Mouse (Mus musculus): Measurements from ENCODE around the gene Syne1. TPM values are rescaled to one million over a fixed set of nuclear protein-coding genes. Genes with fewer than 3 reads are reported as not detected.

Syne1 gene
- polyA plus RNA-seq, 1 experiment from 2014 or later, result 19.6 TPM

- Histone ChIP-seq H3K4me2 (ENCODE audit: low read length) (no peak overlapping the region), H3K27me3 (ENCODE audit: control insufficient read depth, insufficient read depth, low read depth, low read length) (no peaks in the 10 kb centered on the region), H3K4me3 (ENCODE audit: low read depth, low read length) (no peak overlapping the region), H3K36me3 (ENCODE audit: control insufficient read depth, insufficient read depth, low read length) (no peaks in the 10 kb centered on the region), H3K27ac (ENCODE audit: low read length) (no peak overlapping the region), H3K9me3 (replicated peaks; ENCODE audit: control insufficient read depth, low read length, poor library complexity, severe bottlenecking) (no peaks in the 10 kb centered on the region), H3K4me1 (ENCODE audit: control insufficient read depth, insufficient read depth, low read length) (peaks cover 11% of the 10 kb centered on the region), H3K9ac (ENCODE audit: low read depth, low read length) (no peak overlapping the region)
- ATAC-seq, result no peak
- whole genome bisulfite sequencing, result 86% methylated on average over 4 of the region's 4 CpGs
Observed at GRCm38 (mm10) chr10:5190756-5191155, 360.5 kb downstream of the Syne1 start.

- no peak overlapping the region for H3K4me3 ChIP-seq (ENCODE audit: low read depth, low read length)
- peaks cover 4% of the 10 kb centered on the region for H3K4me1 ChIP-seq (ENCODE audit: control insufficient read depth, insufficient read depth, low read length)
- no peaks in the 10 kb centered on the region for H3K27me3 ChIP-seq (ENCODE audit: control insufficient read depth, insufficient read depth, low read depth, low read length)
- no peaks in the 10 kb centered on the region for H3K9me3 ChIP-seq (replicated peaks; ENCODE audit: control insufficient read depth, low read length, poor library complexity, severe bottlenecking)
- H3K36me3 ChIP-seq (ENCODE audit: control insufficient read depth, insufficient read depth, low read length), result 0 out of 2 replicates have a peak, but pooled peaks cover 8% of the 10 kb centered on the region
- no peak overlapping the region for H3K9ac ChIP-seq (ENCODE audit: low read depth, low read length)
- no peak overlapping the region for H3K27ac ChIP-seq (ENCODE audit: low read length)
- H3K4me2 ChIP-seq (ENCODE audit: low read length), result no peak overlapping the region
- ATAC-seq, result no peak
Observed at GRCm38 (mm10) chr10:5188890-5189289, 362.4 kb downstream of the Syne1 start.

GRCm38 (mm10) chr10:5185156-5186083 is 365.9 kb downstream of the Syne1 start:
- Histone ChIP-seq H3K4me2 (ENCODE audit: low read length) (no peak overlapping the region), H3K4me3 (ENCODE audit: low read depth, low read length) (no peak overlapping the region), H3K27me3 (ENCODE audit: control insufficient read depth, insufficient read depth, low read depth, low read length) (no peaks in the 10 kb centered on the region), H3K36me3 (ENCODE audit: control insufficient read depth, insufficient read depth, low read length) (peaks cover 11% of the 10 kb centered on the region; the same call in 1 of the 2 replicates), H3K27ac (ENCODE audit: low read length) (no peak overlapping the region), H3K4me1 (ENCODE audit: control insufficient read depth, insufficient read depth, low read length) (no peaks in the 10 kb centered on the region), H3K9me3 (replicated peaks; ENCODE audit: control insufficient read depth, low read length, poor library complexity, severe bottlenecking) (no peaks in the 10 kb centered on the region), H3K9ac (ENCODE audit: low read depth, low read length) (no peak overlapping the region)
- ATAC-seq, result no peak
- WGBS, result 87% methylated on average over 19 of the region's 19 CpGs

- H3K9me3 ChIP-seq (replicated peaks; ENCODE audit: control insufficient read depth, low read length, poor library complexity, severe bottlenecking), result no peaks in the 10 kb centered on the region
- H3K4me3 ChIP-seq (ENCODE audit: low read depth, low read length), result no peak overlapping the region
- H3K27me3 ChIP-seq (ENCODE audit: control insufficient read depth, insufficient read depth, low read depth, low read length), result no peaks in the 10 kb centered on the region
- H3K4me2 ChIP-seq (ENCODE audit: low read length), result no peak overlapping the region
- no peaks in the 10 kb centered on the region for H3K4me1 ChIP-seq (ENCODE audit: control insufficient read depth, insufficient read depth, low read length)
- no peak for ATAC-seq
- no peak overlapping the region for H3K27ac ChIP-seq (ENCODE audit: low read length)
- peaks cover 14% of the 10 kb centered on the region; the same call in 1 of the 2 replicates for H3K36me3 ChIP-seq (ENCODE audit: control insufficient read depth, insufficient read depth, low read length)
- H3K9ac ChIP-seq (ENCODE audit: low read depth, low read length), result no peak overlapping the region
- 90% methylated on average over 4 of the region's 4 CpGs for WGBS
Observed at GRCm38 (mm10) chr10:5181771-5182176, 369.5 kb downstream of the Syne1 start.

GRCm38 (mm10) chr10:5179891-5180290 is 371.4 kb downstream of the Syne1 start:
- Histone ChIP-seq H3K4me1 (ENCODE audit: control insufficient read depth, insufficient read depth, low read length) (no peaks in the 10 kb centered on the region), H3K4me3 (ENCODE audit: low read depth, low read length) (no peak overlapping the region), H3K36me3 (ENCODE audit: control insufficient read depth, insufficient read depth, low read length) (peaks cover 10% of the 10 kb centered on the region; the same call in 1 of the 2 replicates), H3K9ac (ENCODE audit: low read depth, low read length) (no peak overlapping the region), H3K9me3 (replicated peaks; ENCODE audit: control insufficient read depth, low read length, poor library complexity, severe bottlenecking) (no peaks in the 10 kb centered on the region), H3K27ac (ENCODE audit: low read length) (no peak overlapping the region), H3K27me3 (ENCODE audit: control insufficient read depth, insufficient read depth, low read depth, low read length) (no peaks in the 10 kb centered on the region), H3K4me2 (ENCODE audit: low read length) (no peak overlapping the region)
- no peak for ATAC-seq
- 87% methylated on average over 3 of the region's 3 CpGs for WGBS

GRCm38 (mm10) chr10:5177446-5178015 is 373.8 kb downstream of the Syne1 start:
- H3K36me3 ChIP-seq (ENCODE audit: control insufficient read depth, insufficient read depth, low read length), result peaks cover 6% of the 10 kb centered on the region; the same call in 1 of the 2 replicates
- no peak overlapping the region for H3K9ac ChIP-seq (ENCODE audit: low read depth, low read length)
- H3K4me1 ChIP-seq (ENCODE audit: control insufficient read depth, insufficient read depth, low read length), result no peaks in the 10 kb centered on the region
- WGBS, result 77% methylated on average over 9 of the region's 9 CpGs
- no peak overlapping the region for H3K27ac ChIP-seq (ENCODE audit: low read length)
- H3K9me3 ChIP-seq (replicated peaks; ENCODE audit: control insufficient read depth, low read length, poor library complexity, severe bottlenecking), result no peaks in the 10 kb centered on the region
- no peak for ATAC-seq
- H3K4me2 ChIP-seq (ENCODE audit: low read length), result no peak overlapping the region
- H3K4me3 ChIP-seq (ENCODE audit: low read depth, low read length), result no peak overlapping the region
- H3K27me3 ChIP-seq (ENCODE audit: control insufficient read depth, insufficient read depth, low read depth, low read length), result no peaks in the 10 kb centered on the region

- Histone ChIP-seq H3K27ac (ENCODE audit: low read length) (no peak overlapping the region), H3K9me3 (replicated peaks; ENCODE audit: control insufficient read depth, low read length, poor library complexity, severe bottlenecking) (no peaks in the 10 kb centered on the region), H3K4me3 (ENCODE audit: low read depth, low read length) (no peak overlapping the region), H3K36me3 (ENCODE audit: control insufficient read depth, insufficient read depth, low read length) (peaks cover 3% of the 10 kb centered on the region; the same call in 1 of the 2 replicates), H3K27me3 (ENCODE audit: control insufficient read depth, insufficient read depth, low read depth, low read length) (no peaks in the 10 kb centered on the region), H3K4me2 (ENCODE audit: low read length) (no peak overlapping the region), H3K4me1 (ENCODE audit: control insufficient read depth, insufficient read depth, low read length) (no peaks in the 10 kb centered on the region), H3K9ac (ENCODE audit: low read depth, low read length) (no peak overlapping the region)
- ATAC-seq, result no peak
- 77% methylated on average over 2 of the region's 2 CpGs for WGBS
Observed at GRCm38 (mm10) chr10:5176371-5176770, 374.9 kb downstream of the Syne1 start.

- Histone ChIP-seq H3K9ac (ENCODE audit: low read depth, low read length) (no peak overlapping the region), H3K4me3 (ENCODE audit: low read depth, low read length) (no peak overlapping the region), H3K27me3 (ENCODE audit: control insufficient read depth, insufficient read depth, low read depth, low read length) (no peaks in the 10 kb centered on the region), H3K36me3 (ENCODE audit: control insufficient read depth, insufficient read depth, low read length) (peaks cover 10% of the 10 kb centered on the region), H3K27ac (ENCODE audit: low read length) (no peak overlapping the region), H3K4me1 (ENCODE audit: control insufficient read depth, insufficient read depth, low read length) (no peaks in the 10 kb centered on the region), H3K4me2 (ENCODE audit: low read length) (no peak overlapping the region), H3K9me3 (replicated peaks; ENCODE audit: control insufficient read depth, low read length, poor library complexity, severe bottlenecking) (0 out of 2 replicates have a peak, but pooled peaks cover 2% of the 10 kb centered on the region)
- 78% methylated on average over 1 of the region's 1 CpGs for WGBS
- no peak for ATAC-seq
Observed at GRCm38 (mm10) chr10:5170425-5170824, 380.9 kb downstream of the Syne1 start.

- Histone ChIP-seq H3K9me3 (replicated peaks; ENCODE audit: control insufficient read depth, low read length, poor library complexity, severe bottlenecking) (0 out of 2 replicates have a peak, but pooled peaks cover 2% of the 10 kb centered on the region), H3K36me3 (ENCODE audit: control insufficient read depth, insufficient read depth, low read length) (peaks cover 10% of the 10 kb centered on the region), H3K4me2 (ENCODE audit: low read length) (no peak overlapping the region), H3K4me3 (ENCODE audit: low read depth, low read length) (no peak overlapping the region), H3K27ac (ENCODE audit: low read length) (no peak overlapping the region), H3K4me1 (ENCODE audit: control insufficient read depth, insufficient read depth, low read length) (no peaks in the 10 kb centered on the region), H3K27me3 (ENCODE audit: control insufficient read depth, insufficient read depth, low read depth, low read length) (no peaks in the 10 kb centered on the region), H3K9ac (ENCODE audit: low read depth, low read length) (no peak overlapping the region)
- no peak for ATAC-seq
- 86% methylated on average over 3 of the region's 3 CpGs for WGBS
Observed at GRCm38 (mm10) chr10:5167481-5167880, 383.8 kb downstream of the Syne1 start.
